Mouse (Mus musculus): ENCODE measurements at regions not wholly inside any gene's neighbourhood (a gene's known extent, or its start where the extent isn't known, plus 50 kb on each side); places are given as distances from the start of the nearest gene placed in this dataset.

- DNase-seq (ENCODE audit: low spot score in 2 of 2) = no peak
These were observed 56.6 kb downstream of the Sucnr1 start for GRCm38 (mm10) chr3:60138319-60138718.

GRCm38 (mm10) chr3:60159865-60160264, 78.2 kb downstream of the Sucnr1 start:
- DNase-seq (ENCODE audit: low spot score in 2 of 2) = no peak

GRCm38 (mm10) chr3:60167633-60168032, 86.0 kb downstream of the Sucnr1 start:
- no peak for DNase-seq (ENCODE audit: low spot score in 2 of 2)

- no peak for DNase-seq (ENCODE audit: low spot score in 2 of 2)
These were observed 86.7 kb downstream of the Sucnr1 start for GRCm38 (mm10) chr3:60168135-60168926.

- no peak for DNase-seq (ENCODE audit: low spot score in 2 of 2)
These were observed 87.9 kb downstream of the Sucnr1 start for GRCm38 (mm10) chr3:60169606-60170005.

- DNase-seq (ENCODE audit: low spot score in 2 of 2) = no peak
These were observed 102.8 kb downstream of the Sucnr1 start for GRCm38 (mm10) chr3:60184481-60184880.

- DNase-seq (ENCODE audit: low spot score in 2 of 2) = no peak
These were observed 114.4 kb downstream of the Sucnr1 start for GRCm38 (mm10) chr3:60196031-60196430.

GRCm38 (mm10) chr3:60207936-60208335, 126.3 kb downstream of the Sucnr1 start:
- no peak for DNase-seq (ENCODE audit: low spot score in 2 of 2)

- no peak for DNase-seq (ENCODE audit: low spot score in 2 of 2)
These were observed 137.3 kb downstream of the Sucnr1 start for GRCm38 (mm10) chr3:60218938-60219337.

GRCm38 (mm10) chr3:60240664-60241063, 159.0 kb downstream of the Sucnr1 start:
- no peak for DNase-seq (ENCODE audit: low spot score in 2 of 2)

- no peak for DNase-seq (ENCODE audit: low spot score in 2 of 2)
These were observed 185.2 kb downstream of the Sucnr1 start for GRCm38 (mm10) chr3:60266666-60267415.

- DNase-seq (ENCODE audit: low spot score in 2 of 2) = no peak
These were observed 185.9 kb downstream of the Sucnr1 start for GRCm38 (mm10) chr3:60267416-60268174.

GRCm38 (mm10) chr3:60270463-60270862, 188.8 kb downstream of the Sucnr1 start:
- DNase-seq (ENCODE audit: low spot score in 2 of 2) = no peak

GRCm38 (mm10) chr3:60273744-60274143, 192.1 kb downstream of the Sucnr1 start:
- no peak for DNase-seq (ENCODE audit: low spot score in 2 of 2)

- no peak for DNase-seq (ENCODE audit: low spot score in 2 of 2)
These were observed 193.7 kb downstream of the Sucnr1 start for GRCm38 (mm10) chr3:60275249-60275838.

GRCm38 (mm10) chr3:60277791-60278190, 194.8 kb upstream of the Mbnl1 start:
- DNase-seq (ENCODE audit: low spot score in 2 of 2) = no peak

- no peak for DNase-seq (ENCODE audit: low spot score in 2 of 2)
These were observed 191.4 kb upstream of the Mbnl1 start for GRCm38 (mm10) chr3:60281229-60281628.

- no peak for DNase-seq (ENCODE audit: low spot score in 2 of 2)
These were observed 190.6 kb upstream of the Mbnl1 start for GRCm38 (mm10) chr3:60281959-60282495.

- no peak for DNase-seq (ENCODE audit: low spot score in 2 of 2)
These were observed 180.5 kb upstream of the Mbnl1 start for GRCm38 (mm10) chr3:60292142-60292541.

- no peak for DNase-seq (ENCODE audit: low spot score in 2 of 2)
These were observed 179.7 kb upstream of the Mbnl1 start for GRCm38 (mm10) chr3:60292940-60293339.

- DNase-seq (ENCODE audit: low spot score in 2 of 2) = no peak
These were observed 167.2 kb upstream of the Mbnl1 start for GRCm38 (mm10) chr3:60305399-60305798.

Data from gastrocnemius, postnatal 4 days (tissue).